ENCODE assay signal across 19 mouse cellular contexts in genomic region chr3:135918566-135919180, GRCm38 (mm10).
DNase-seq lines count a peak whose midpoint lies in the region; ATAC-seq and TF ChIP-seq lines count a peak whose summit lies in the region.
"Had no signal": no experiment of that assay in that cellular context is flagged by ENCODE, and none has a peak within 500 bp of the region (broad histone marks: within the 10 kb centered on the region; RNA-seq: fewer than 3 reads in every experiment).

No protein-coding gene starts in this region.

- H3K9me3 ChIP-seq in midbrain, embryonic 13.5 days: no peaks in the 10 kb centered on the region
- H3K9me3 ChIP-seq: embryonic facial prominence, embryonic 12.5 days; heart, embryonic 15.5 days; kidney, embryonic 15.5 days; lung, embryonic 15.5 days had no signal

- H3K36me3 ChIP-seq in midbrain, embryonic 13.5 days: no peaks in the 10 kb centered on the region
- H3K36me3 ChIP-seq: embryonic facial prominence, embryonic 12.5 days; heart, embryonic 15.5 days; kidney, embryonic 15.5 days; lung, embryonic 15.5 days had no signal

- 36% methylated on average over 5 of the region's 5 CpGs for WGBS in midbrain, embryonic 13.5 days

- no peak overlapping the region for H3K27ac ChIP-seq in left cerebral cortex, adult 2 months
- H3K27ac ChIP-seq in midbrain, embryonic 13.5 days: peak overlapping the region; percentile 51
- H3K27ac ChIP-seq: embryonic facial prominence, embryonic 12.5 days; heart, embryonic 15.5 days; kidney, embryonic 15.5 days; lung, embryonic 15.5 days had no signal

- no peak overlapping the region for H3K9ac ChIP-seq in midbrain, embryonic 13.5 days (replicated peaks)
- H3K9ac ChIP-seq: embryonic facial prominence, embryonic 12.5 days; heart, embryonic 15.5 days; kidney, embryonic 15.5 days; lung, embryonic 15.5 days had no signal

- peak; percentile 16 for DNase-seq in embryo, embryonic 11 days
- DNase-seq in embryo, embryonic 10 days (ENCODE audit: low spot score): no peak
- DNase-seq in left cerebral cortex, postnatal 25 days (ENCODE audit: low spot score in 2 of 2): peak; percentile 5 to 10
- no peak for DNase-seq in left cerebral cortex, adult 2 months (ENCODE audit: extremely low spot score in 1 of 2, low spot score in 2 of 2)
- DNase-seq in kidney, postnatal 25 days: no peak
- DNase-seq in ovary, postnatal 36 days (ENCODE audit: low spot score): no peak
- no peak for DNase-seq in heart, postnatal 10 days
- DNase-seq: adrenal gland, postnatal 10 days; cerebellum, postnatal 10 days; heart, adult 18-20 months; left cerebral cortex, postnatal 4 days; right cerebral cortex, postnatal 4 days; thymus, adult 18-20 months had no signal

- intact Hi-C loops in left cerebral cortex, postnatal 25 days (cut with DNase I): no loop called here
- intact Hi-C loops in left cerebral cortex, adult 2 months (cut with DNase I): no loop called here
- intact Hi-C loops in heart, postnatal 10 days (cut with DNase I): no loop called here

- H3K27me3 ChIP-seq in midbrain, embryonic 13.5 days: no peaks in the 10 kb centered on the region
- H3K27me3 ChIP-seq: embryonic facial prominence, embryonic 12.5 days; heart, embryonic 15.5 days; kidney, embryonic 15.5 days; lung, embryonic 15.5 days had no signal

- peak; percentile 77 for ATAC-seq in midbrain, embryonic 13.5 days

- H3K4me2 ChIP-seq in midbrain, embryonic 13.5 days (replicated peaks): no peak overlapping the region
- H3K4me2 ChIP-seq: embryonic facial prominence, embryonic 12.5 days; heart, embryonic 15.5 days; kidney, embryonic 15.5 days; liver, embryonic 11.5 days; lung, embryonic 15.5 days had no signal

- H3K4me1 ChIP-seq in midbrain, embryonic 13.5 days (replicated peaks): peaks cover 13% of the 10 kb centered on the region
- H3K4me1 ChIP-seq: embryonic facial prominence, embryonic 12.5 days; heart, embryonic 15.5 days; kidney, embryonic 15.5 days; lung, embryonic 15.5 days had no signal

- TF ChIP-seq CTCF in left cerebral cortex, adult 2 months (IDR thresholded peaks at IDR 0.05): no peak

- H3K4me3 ChIP-seq in left cerebral cortex, adult 2 months: no peak overlapping the region
- H3K4me3 ChIP-seq in midbrain, embryonic 13.5 days (replicated peaks): no peak overlapping the region
- H3K4me3 ChIP-seq: embryonic facial prominence, embryonic 12.5 days; heart, embryonic 15.5 days; kidney, embryonic 15.5 days; lung, embryonic 15.5 days had no signal

Comparison
In these comparisons a context has a peak if more than half of its experiments do, and no peak if none do; other contexts are left out.
1. DNase-seq: peak in embryo, embryonic 11 days (single experiment) and left cerebral cortex, postnatal 25 days (2 of 2); none in embryo, embryonic 10 days (single experiment), left cerebral cortex, adult 2 months (0 of 2), kidney, postnatal 25 days (0 of 2), ovary, postnatal 36 days (single experiment) and heart, postnatal 10 days (0 of 2).